Comparison of ENCODE assay signal across 13 mouse cellular contexts in genomic region chr7:111373380-111374173, GRCm38 (mm10).
"Had no signal": no experiment of that assay in that cellular context is flagged by ENCODE, and none has a peak within 500 bp of the region (broad histone marks: within the 10 kb centered on the region; RNA-seq: fewer than 3 reads in every experiment).

No protein-coding gene starts in this region.

- ATAC-seq: intestine, postnatal 0 days; liver, embryonic 12.5 days; midbrain, embryonic 15.5 days had no signal

- H3K4me3 ChIP-seq: limb, embryonic 13.5 days; liver, embryonic 12.5 days; midbrain, embryonic 15.5 days had no signal

- DNase-seq: kidney, postnatal 10 days; layer of hippocampus, adult 9-11 months; left cerebral cortex, postnatal 4 days; lung, embryonic 14.5 days; lung, postnatal 10 days; lung, postnatal 4 days; thymus, adult 18-20 months; thymus, postnatal 14 days had no signal

- H3K4me1 ChIP-seq: liver, embryonic 12.5 days had no signal

- H3K9me3 ChIP-seq: limb, embryonic 13.5 days; liver, embryonic 12.5 days; midbrain, embryonic 15.5 days had no signal

- H3K27ac ChIP-seq: limb, embryonic 13.5 days; liver, embryonic 12.5 days; midbrain, embryonic 15.5 days had no signal

- H3K27me3 ChIP-seq: limb, embryonic 13.5 days; liver, embryonic 12.5 days; midbrain, embryonic 15.5 days had no signal

- H3K4me2 ChIP-seq: limb, embryonic 13.5 days; liver, embryonic 12.5 days; lung, embryonic 14.5 days; midbrain, embryonic 11.5 days; midbrain, embryonic 15.5 days had no signal

- H3K9ac ChIP-seq: limb, embryonic 13.5 days; liver, embryonic 12.5 days; lung, embryonic 14.5 days; midbrain, embryonic 15.5 days had no signal

- H3K36me3 ChIP-seq: limb, embryonic 13.5 days; liver, embryonic 12.5 days; midbrain, embryonic 15.5 days had no signal
